Mouse (Mus musculus) heart, postnatal 10 days (tissue): ENCODE results near the gene Cym. TPM values are rescaled to one million over a fixed set of nuclear protein-coding genes. Genes with fewer than 3 reads are reported as not detected.
A peak's percentile ranks its signal among the peaks of the same experiment; 100 is the strongest.

ENCODE experiments used
- DNase-seq, 2 experiments: peaks; one replicate each; pipeline ENCODE4 v3.0.0; 2021
- intact Hi-C: fragments of 180-260 bp; cut with DNase I; formaldehyde crosslinking; loops from one replicate; pipeline ENCODE4 v1.15.1; 2025
- total RNA-seq, 2 experiments: library from RNA; stranded (reverse); gene quantifications; 2 replicates each; pipeline ENCODE4 v1.2.3; 2021

The Cym gene
- total RNA-seq, 2 experiments from 2014 or later, result not detected

GRCm38 (mm10) chr3:107229221-107229620 is 7.7 kb upstream of the Cym start:
- intact Hi-C loops, result no loop called here
- no peak for DNase-seq

GRCm38 (mm10) chr3:107225820-107226219 is 4.3 kb upstream of the Cym start:
- intact Hi-C loops, result no loop called here
- no peak for DNase-seq

- intact Hi-C loops, result no loop called here
- no peak for DNase-seq
Measured at GRCm38 (mm10) chr3:107223230-107223629, 1.7 kb upstream of the Cym start.

GRCm38 (mm10) chr3:107218572-107218971 is 3.0 kb downstream of the Cym start:
- DNase-seq, result no peak
- intact Hi-C loops, result no loop called here

GRCm38 (mm10) chr3:107217101-107217480 is 4.4 kb downstream of the Cym start:
- intact Hi-C loops, result no loop called here
- DNase-seq, result no peak

- DNase-seq, result no peak
- intact Hi-C loops, result no loop called here
Measured at GRCm38 (mm10) chr3:107216400-107217100, 5.0 kb downstream of the Cym start.

- intact Hi-C loops, result no loop called here
- DNase-seq, result no peak
Measured at GRCm38 (mm10) chr3:107214606-107215005, 6.9 kb downstream of the Cym start.

- DNase-seq, result no peak
- intact Hi-C loops, result loop anchor here (2.0 to 5.0 kb wide), 3 partner anchors 25 to 255 kb away; no protein-coding TSS in a partner anchor
Measured at GRCm38 (mm10) chr3:107207625-107208253, 13.8 kb downstream of the Cym start.

GRCm38 (mm10) chr3:107206490-107207150 is 14.9 kb downstream of the Cym start:
- no peak for DNase-seq
- intact Hi-C loops, result loop anchor here (1.0 to 5.0 kb wide), 4 partner anchors 26 to 256 kb away; no protein-coding TSS in a partner anchor

GRCm38 (mm10) chr3:107205994-107206393 is 15.5 kb downstream of the Cym start:
- peak; percentile 70 to 85 for DNase-seq
- intact Hi-C loops, result loop anchor here (1.0 to 5.0 kb wide), 4 partner anchors 27 to 257 kb away; no protein-coding TSS in a partner anchor

GRCm38 (mm10) chr3:107205170-107205569 is 16.4 kb downstream of the Cym start:
- DNase-seq, result no peak
- intact Hi-C loops, result loop anchor here (5.0 kb wide), 1 partner anchor 152 kb away; no protein-coding TSS in a partner anchor

- DNase-seq, result no peak
- intact Hi-C loops, result no loop called here
Measured at GRCm38 (mm10) chr3:107204413-107204812, 17.1 kb downstream of the Cym start.

GRCm38 (mm10) chr3:107201310-107202180 is 20.0 kb downstream of the Cym start:
- intact Hi-C loops, result no loop called here
- no peak for DNase-seq

- DNase-seq, result peak; percentile 59 to 71
Measured at GRCm38 (mm10) chr3:107188226-107188899, 33.2 kb downstream of the Cym start.

GRCm38 (mm10) chr3:107187022-107187421 is 34.5 kb downstream of the Cym start:
- DNase-seq, result no peak
- intact Hi-C loops, result loop anchor here (5.0 kb wide), 1 partner anchor 285 kb away; no protein-coding TSS in a partner anchor

More at GRCm38 (mm10) chr3:107188226-107188899, 33.2 kb downstream of the Cym start:
- intact Hi-C loops, result loop anchor here (1.0 to 5.0 kb wide), 2 partner anchors 94 to 286 kb away; no protein-coding TSS in a partner anchor

GRCm38 (mm10) chr3:107185597-107185996 is 35.9 kb downstream of the Cym start:
- intact Hi-C loops, result loop anchor here (5.0 kb wide), 1 partner anchor 283 kb away; no protein-coding TSS in a partner anchor
- no peak for DNase-seq

- peak; percentile 71 to 78 for DNase-seq
Measured at GRCm38 (mm10) chr3:107183178-107183577, 38.4 kb downstream of the Cym start.

GRCm38 (mm10) chr3:107182756-107183155 is 38.8 kb downstream of the Cym start, which contains the start of gene Kcna10:
Gene Kcna10, plus strand, starts transcription at chr3:107183056.
- DNase-seq, result no peak
- intact Hi-C loops, result no loop called here

More at GRCm38 (mm10) chr3:107183178-107183577, 38.4 kb downstream of the Cym start:
- intact Hi-C loops, result no loop called here

- intact Hi-C loops, result no loop called here
- DNase-seq, result no peak
Measured at GRCm38 (mm10) chr3:107180860-107181259, 40.7 kb downstream of the Cym start.

- no peak for DNase-seq
- intact Hi-C loops, result no loop called here
Measured at GRCm38 (mm10) chr3:107176501-107176900, 45.0 kb downstream of the Cym start.
